Mouse (Mus musculus) hindbrain, embryonic 10.5 days (tissue): Measurements from ENCODE around the gene Wapl. TPM values are rescaled to one million over a fixed set of nuclear protein-coding genes. Genes with fewer than 3 reads are reported as not detected.
A peak's percentile ranks its signal among the peaks of the same experiment; 100 is the strongest.

ENCODE experiments used
- DNase-seq: peaks from one replicate; pipeline ENCODE4 v3.0.0-alpha.2; 2017; ENCODE audit warnings: low spot score
- H3K27ac ChIP-seq: fragments of 300-500 bp; sonication (generic); 2 replicates; pipeline ENCODE4 v1.5.1; 2016; ENCODE audit warnings: mild to moderate bottlenecking, moderate library complexity
- H3K27me3 ChIP-seq: fragments of 300-500 bp; sonication (generic); 2 replicates; pipeline ENCODE4 v1.6.1; 2016; ENCODE audit warnings: mild to moderate bottlenecking; ENCODE audit not compliant: poor library complexity, insufficient read depth, severe bottlenecking
- H3K36me3 ChIP-seq: fragments of 300-500 bp; sonication (generic); 2 replicates; pipeline ENCODE4 v1.6.1; 2016; ENCODE audit warnings: mild to moderate bottlenecking, moderate library complexity
- H3K4me1 ChIP-seq: fragments of 300-500 bp; sonication (generic); replicated peaks from 2 replicates; pipeline ENCODE4 v1.6.1; 2016; ENCODE audit warnings: mild to moderate bottlenecking
- H3K4me3 ChIP-seq: fragments of 300-500 bp; sonication (generic); 2 replicates; pipeline ENCODE4 v1.5.1; 2016; ENCODE audit warnings: mild to moderate bottlenecking, moderate library complexity
- H3K9me3 ChIP-seq: fragments of 300-500 bp; sonication (generic); 2 replicates; pipeline ENCODE4 v1.6.1; 2016; ENCODE audit warnings: mild to moderate bottlenecking, moderate library complexity
- WGBS: fragments of 180-500 bp; shearing (Covaris S2); methylation state at CpG from one replicate; pipeline ENCODE4 v1.1.7; 2016; 5-methylcytosine and 5-hydroxymethylcytosine counted together
- polyA plus RNA-seq: library from polyadenylated mRNA; unstranded; fragments of >200 nt; fragmentation: Nextera tagmentation; extraction: Ambion mirVana; gene quantifications from 2 replicates; pipeline ENCODE4 v1.2.1, GENCODE M21; 2016

The Wapl gene
- polyA plus RNA-seq, 1 experiment from 2014 or later: 18.7 TPM

- Histone ChIP-seq H3K27me3 (peaks cover 66% of the 10 kb centered on the region), H3K9me3 (no peaks in the 10 kb centered on the region), H3K36me3 (no peaks in the 10 kb centered on the region), H3K4me3 (no peak overlapping the region), H3K27ac (no peak overlapping the region), H3K4me1 (peaks cover 19% of the 10 kb centered on the region)
- DNase-seq: peak; percentile 44
- 75% methylated on average over 1 of the region's 1 CpGs for WGBS
Measured at GRCm38 (mm10) chr14:34663381-34663780, 10.3 kb upstream of the Wapl start.

GRCm38 (mm10) chr14:34669082-34669481 is 4.6 kb upstream of the Wapl start:
- WGBS: 73% methylated on average over 3 of the region's 3 CpGs
- peaks cover 9% of the 10 kb centered on the region for H3K27me3 ChIP-seq
- H3K9me3 ChIP-seq: no peaks in the 10 kb centered on the region
- H3K4me3 ChIP-seq: no peak overlapping the region
- peaks cover 11% of the 10 kb centered on the region; the same call in 1 of the 2 replicates for H3K4me1 ChIP-seq
- no peak overlapping the region for H3K27ac ChIP-seq
- DNase-seq: no peak
- no peaks in the 10 kb centered on the region for H3K36me3 ChIP-seq

- no peaks in the 10 kb centered on the region for H3K9me3 ChIP-seq
- WGBS: 63% methylated on average over 2 of the region's 2 CpGs
- no peak for DNase-seq
- H3K4me3 ChIP-seq: no peak overlapping the region
- no peaks in the 10 kb centered on the region for H3K27me3 ChIP-seq
- peaks cover 17% of the 10 kb centered on the region for H3K4me1 ChIP-seq
- no peaks in the 10 kb centered on the region for H3K36me3 ChIP-seq
- no peak overlapping the region for H3K27ac ChIP-seq
Measured at GRCm38 (mm10) chr14:34670256-34670655, 3.5 kb upstream of the Wapl start.

GRCm38 (mm10) chr14:34674229-34674791 is 582 bp downstream of the Wapl start:
- peaks cover 22% of the 10 kb centered on the region for H3K4me1 ChIP-seq
- peaks cover 23% of the 10 kb centered on the region for H3K36me3 ChIP-seq
- H3K9me3 ChIP-seq: no peaks in the 10 kb centered on the region
- peak overlapping the region; percentile 96 for H3K4me3 ChIP-seq
- WGBS: under 1% methylated on average over 52 of the region's 52 CpGs
- DNase-seq: peak; percentile 49
- no peaks in the 10 kb centered on the region for H3K27me3 ChIP-seq
- H3K27ac ChIP-seq: peak overlapping the region; percentile 98

- H3K36me3 ChIP-seq: peaks cover 25% of the 10 kb centered on the region
- DNase-seq: no peak
- peaks cover 22% of the 10 kb centered on the region for H3K4me1 ChIP-seq
- H3K27me3 ChIP-seq: no peaks in the 10 kb centered on the region
- H3K9me3 ChIP-seq: no peaks in the 10 kb centered on the region
- peak overlapping the region; percentile 98 for H3K27ac ChIP-seq
- H3K4me3 ChIP-seq: peak overlapping the region; percentile 96
- 36% methylated on average over 9 of the region's 9 CpGs for WGBS
Measured at GRCm38 (mm10) chr14:34674932-34675331, 1.2 kb downstream of the Wapl start.

- no peak for DNase-seq
- no peak overlapping the region for H3K27ac ChIP-seq
- WGBS: 85% methylated on average over 5 of the region's 5 CpGs
- H3K27me3 ChIP-seq: no peaks in the 10 kb centered on the region
- peaks cover 29% of the 10 kb centered on the region for H3K36me3 ChIP-seq
- H3K9me3 ChIP-seq: no peaks in the 10 kb centered on the region
- peak overlapping the region; percentile 96 for H3K4me3 ChIP-seq
- peaks cover 22% of the 10 kb centered on the region for H3K4me1 ChIP-seq
Measured at GRCm38 (mm10) chr14:34675347-34675865, 1.7 kb downstream of the Wapl start.

- Histone ChIP-seq H3K9me3 (no peaks in the 10 kb centered on the region), H3K4me1 (no peaks in the 10 kb centered on the region), H3K27ac (no peak overlapping the region), H3K36me3 (peaks cover 72% of the 10 kb centered on the region), H3K4me3 (no peak overlapping the region), H3K27me3 (no peaks in the 10 kb centered on the region)
- no peak for DNase-seq
- WGBS: 78% methylated on average over 2 of the region's 2 CpGs
Measured at GRCm38 (mm10) chr14:34680815-34681214, 7.1 kb downstream of the Wapl start.

GRCm38 (mm10) chr14:34684989-34685388 is 11.3 kb downstream of the Wapl start:
- Histone ChIP-seq H3K36me3 (peaks cover 73% of the 10 kb centered on the region), H3K4me1 (no peaks in the 10 kb centered on the region), H3K4me3 (no peak overlapping the region), H3K27ac (no peak overlapping the region), H3K27me3 (no peaks in the 10 kb centered on the region), H3K9me3 (no peaks in the 10 kb centered on the region)
- no peak for DNase-seq

GRCm38 (mm10) chr14:34693970-34694369 is 20.2 kb downstream of the Wapl start:
- Histone ChIP-seq H3K27me3 (no peaks in the 10 kb centered on the region), H3K4me3 (no peak overlapping the region), H3K9me3 (no peaks in the 10 kb centered on the region), H3K27ac (no peak overlapping the region), H3K4me1 (no peaks in the 10 kb centered on the region), H3K36me3 (peaks cover 76% of the 10 kb centered on the region)
- no peak for DNase-seq
- WGBS: 95% methylated on average over 4 of the region's 4 CpGs

- no peak for DNase-seq
- Histone ChIP-seq H3K27me3 (no peaks in the 10 kb centered on the region), H3K9me3 (no peaks in the 10 kb centered on the region), H3K4me1 (no peaks in the 10 kb centered on the region), H3K27ac (no peak overlapping the region), H3K4me3 (no peak overlapping the region), H3K36me3 (peaks cover 79% of the 10 kb centered on the region)
- 86% methylated on average over 1 of the region's 1 CpGs for WGBS
Measured at GRCm38 (mm10) chr14:34697376-34697775, 23.6 kb downstream of the Wapl start.

GRCm38 (mm10) chr14:34710209-34710608 is 36.5 kb downstream of the Wapl start:
- Histone ChIP-seq H3K4me3 (no peak overlapping the region), H3K36me3 (peaks cover 50% of the 10 kb centered on the region), H3K9me3 (no peaks in the 10 kb centered on the region), H3K4me1 (no peaks in the 10 kb centered on the region), H3K27me3 (no peaks in the 10 kb centered on the region), H3K27ac (no peak overlapping the region)
- WGBS: 85% methylated on average over 2 of the region's 2 CpGs
- no peak for DNase-seq

GRCm38 (mm10) chr14:34712027-34712426 is 38.3 kb downstream of the Wapl start:
- no peak overlapping the region for H3K4me3 ChIP-seq
- no peak overlapping the region for H3K27ac ChIP-seq
- 93% methylated on average over 3 of the region's 3 CpGs for WGBS
- H3K4me1 ChIP-seq: no peaks in the 10 kb centered on the region
- peaks cover 67% of the 10 kb centered on the region for H3K36me3 ChIP-seq
- no peaks in the 10 kb centered on the region for H3K9me3 ChIP-seq
- DNase-seq: no peak
- H3K27me3 ChIP-seq: no peaks in the 10 kb centered on the region

- DNase-seq: no peak
- no peaks in the 10 kb centered on the region for H3K4me1 ChIP-seq
- H3K9me3 ChIP-seq: no peaks in the 10 kb centered on the region
- 79% methylated on average over 3 of the region's 3 CpGs for WGBS
- H3K27me3 ChIP-seq: no peaks in the 10 kb centered on the region
- peaks cover 67% of the 10 kb centered on the region for H3K36me3 ChIP-seq
- H3K4me3 ChIP-seq: no peak overlapping the region
- H3K27ac ChIP-seq: no peak overlapping the region
Measured at GRCm38 (mm10) chr14:34712857-34713256, 39.1 kb downstream of the Wapl start.

- no peak overlapping the region for H3K4me3 ChIP-seq
- no peaks in the 10 kb centered on the region for H3K4me1 ChIP-seq
- H3K36me3 ChIP-seq: peaks cover 52% of the 10 kb centered on the region
- DNase-seq: no peak
- no peaks in the 10 kb centered on the region for H3K9me3 ChIP-seq
- no peaks in the 10 kb centered on the region for H3K27me3 ChIP-seq
- no peak overlapping the region for H3K27ac ChIP-seq
- WGBS: 93% methylated on average over 3 of the region's 3 CpGs
Measured at GRCm38 (mm10) chr14:34718150-34718549, 44.4 kb downstream of the Wapl start.
